Mouse (Mus musculus): ENCODE results near the gene Lipc. TPM values are rescaled to one million over a fixed set of nuclear protein-coding genes. Genes with fewer than 3 reads are reported as not detected.

Lipc gene
- total and polyA plus RNA-seq, 3 experiments: 0.14 to 0.25 TPM; not detected in 1

GRCm38 (mm10) chr9:70890736-70891135, 61.3 kb downstream of the Lipc start:
- intact Hi-C loops (cut with DNase I): loop anchor here (1.0 to 5.0 kb wide), 3 partner anchors 37 to 87 kb away; no protein-coding TSS in a partner anchor
- 77% methylated on average over 7 of the region's 7 CpGs for WGBS
- Histone ChIP-seq H3K36me3 (ENCODE audit: control insufficient read depth, insufficient read depth, low read length) (no peaks in the 10 kb centered on the region), H3K9ac (ENCODE audit: low read depth, low read length) (no peak overlapping the region), H3K4me3 (no peak overlapping the region), H3K27ac (peak overlapping the region; percentile 1; the same call in 1 of the 2 replicates), H3K79me2 (replicated peaks; ENCODE audit: control insufficient read depth, insufficient read depth, low read length) (no peaks in the 10 kb centered on the region), H3K27me3 (ENCODE audit: control insufficient read depth, insufficient read depth, low read length) (no peaks in the 10 kb centered on the region), H3K4me1 (ENCODE audit: control insufficient read depth, insufficient read depth, low read length) (peaks cover 5% of the 10 kb centered on the region)
- TF ChIP-seq EP300 (IDR thresholded peaks at IDR 0.05; ENCODE audit: insufficient read depth, low read depth, low read length) (no peak), CTCF (IDR thresholded peaks at IDR 0.05) (no peak), POLR2A (IDR thresholded peaks at IDR 0.05; ENCODE audit: insufficient read depth, low read depth, low read length) (no peak)
- DNase-seq: no peak

GRCm38 (mm10) chr9:70888969-70889368, 63.1 kb downstream of the Lipc start:
- no peaks in the 10 kb centered on the region for H3K27me3 ChIP-seq (ENCODE audit: control insufficient read depth, insufficient read depth, low read length)
- H3K36me3 ChIP-seq (ENCODE audit: control insufficient read depth, insufficient read depth, low read length): no peaks in the 10 kb centered on the region
- no peak overlapping the region for H3K4me3 ChIP-seq
- H3K27ac ChIP-seq: no peak overlapping the region
- WGBS: 49% methylated on average over 4 of the region's 4 CpGs
- TF ChIP-seq CTCF (IDR thresholded peaks at IDR 0.05) (no peak), EP300 (IDR thresholded peaks at IDR 0.05; ENCODE audit: insufficient read depth, low read depth, low read length) (no peak), POLR2A (IDR thresholded peaks at IDR 0.05; ENCODE audit: insufficient read depth, low read depth, low read length) (no peak)
- peaks cover 5% of the 10 kb centered on the region for H3K4me1 ChIP-seq (ENCODE audit: control insufficient read depth, insufficient read depth, low read length)
- no peaks in the 10 kb centered on the region for H3K79me2 ChIP-seq (replicated peaks; ENCODE audit: control insufficient read depth, insufficient read depth, low read length)
- H3K9ac ChIP-seq (ENCODE audit: low read depth, low read length): no peak overlapping the region
- DNase-seq: no peak
- intact Hi-C loops (cut with DNase I): no loop called here

- WGBS: 94% methylated on average over 2 of the region's 2 CpGs
Measured at GRCm38 (mm10) chr9:70888556-70888955, 63.5 kb downstream of the Lipc start.

GRCm38 (mm10) chr9:70881982-70882381, 70.0 kb downstream of the Lipc start:
- Histone ChIP-seq H3K9ac (ENCODE audit: low read depth, low read length) (no peak overlapping the region), H3K27me3 (ENCODE audit: control insufficient read depth, insufficient read depth, low read length) (no peaks in the 10 kb centered on the region), H3K4me1 (ENCODE audit: control insufficient read depth, insufficient read depth, low read length) (peaks cover 1% of the 10 kb centered on the region; the same call in 1 of the 2 replicates), H3K36me3 (ENCODE audit: control insufficient read depth, insufficient read depth, low read length) (no peaks in the 10 kb centered on the region), H3K79me2 (replicated peaks; ENCODE audit: control insufficient read depth, insufficient read depth, low read length) (no peaks in the 10 kb centered on the region), H3K4me3 (no peak overlapping the region), H3K27ac (no peak overlapping the region)
- TF ChIP-seq EP300 (IDR thresholded peaks at IDR 0.05; ENCODE audit: insufficient read depth, low read depth, low read length): no peak
- no peak for TF ChIP-seq CTCF (IDR thresholded peaks at IDR 0.05)
- no peak for TF ChIP-seq POLR2A (IDR thresholded peaks at IDR 0.05; ENCODE audit: insufficient read depth, low read depth, low read length)
- intact Hi-C loops (cut with DNase I): no loop called here
- 21% methylated on average over 5 of the region's 5 CpGs for WGBS
- no peak for DNase-seq

More at GRCm38 (mm10) chr9:70888556-70888955, 63.5 kb downstream of the Lipc start:
- Histone ChIP-seq H3K36me3 (ENCODE audit: control insufficient read depth, insufficient read depth, low read length) (no peaks in the 10 kb centered on the region), H3K27ac (no peak overlapping the region), H3K79me2 (replicated peaks; ENCODE audit: control insufficient read depth, insufficient read depth, low read length) (no peaks in the 10 kb centered on the region), H3K27me3 (ENCODE audit: control insufficient read depth, insufficient read depth, low read length) (no peaks in the 10 kb centered on the region), H3K4me3 (no peak overlapping the region), H3K4me1 (ENCODE audit: control insufficient read depth, insufficient read depth, low read length) (peaks cover 5% of the 10 kb centered on the region), H3K9ac (ENCODE audit: low read depth, low read length) (no peak overlapping the region)
- TF ChIP-seq POLR2A (IDR thresholded peaks at IDR 0.05; ENCODE audit: insufficient read depth, low read depth, low read length): no peak
- TF ChIP-seq EP300 (IDR thresholded peaks at IDR 0.05; ENCODE audit: insufficient read depth, low read depth, low read length): no peak
- no peak for TF ChIP-seq CTCF (IDR thresholded peaks at IDR 0.05)
- no peak for DNase-seq
- intact Hi-C loops (cut with DNase I): no loop called here

GRCm38 (mm10) chr9:70878823-70879222, 73.2 kb downstream of the Lipc start:
- Histone ChIP-seq H3K79me2 (replicated peaks; ENCODE audit: control insufficient read depth, insufficient read depth, low read length) (no peaks in the 10 kb centered on the region), H3K4me3 (no peak overlapping the region), H3K36me3 (ENCODE audit: control insufficient read depth, insufficient read depth, low read length) (no peaks in the 10 kb centered on the region), H3K9ac (ENCODE audit: low read depth, low read length) (no peak overlapping the region), H3K27ac (no peak overlapping the region), H3K27me3 (ENCODE audit: control insufficient read depth, insufficient read depth, low read length) (no peaks in the 10 kb centered on the region), H3K4me1 (ENCODE audit: control insufficient read depth, insufficient read depth, low read length) (peaks cover 8% of the 10 kb centered on the region)
- intact Hi-C loops (cut with DNase I): loop anchor here (5.0 kb wide), 1 partner anchor 192 kb away; no protein-coding TSS in a partner anchor
- TF ChIP-seq POLR2A (IDR thresholded peaks at IDR 0.05; ENCODE audit: insufficient read depth, low read depth, low read length) (no peak), EP300 (IDR thresholded peaks at IDR 0.05; ENCODE audit: insufficient read depth, low read depth, low read length) (no peak), CTCF (IDR thresholded peaks at IDR 0.05) (no peak)
- no peak for DNase-seq

GRCm38 (mm10) chr9:70878157-70878556, 73.9 kb downstream of the Lipc start:
- H3K4me3 ChIP-seq: no peak overlapping the region
- no peak overlapping the region; the same call in 1 of the 2 replicates for H3K27ac ChIP-seq
- intact Hi-C loops (cut with DNase I): loop anchor here (5.0 kb wide), 1 partner anchor 191 kb away; no protein-coding TSS in a partner anchor
- no peaks in the 10 kb centered on the region for H3K79me2 ChIP-seq (replicated peaks; ENCODE audit: control insufficient read depth, insufficient read depth, low read length)
- H3K36me3 ChIP-seq (ENCODE audit: control insufficient read depth, insufficient read depth, low read length): no peaks in the 10 kb centered on the region
- H3K9ac ChIP-seq (ENCODE audit: low read depth, low read length): no peak overlapping the region
- no peaks in the 10 kb centered on the region for H3K27me3 ChIP-seq (ENCODE audit: control insufficient read depth, insufficient read depth, low read length)
- peak in 1 of 2 experiments; percentile 43 for DNase-seq
- TF ChIP-seq EP300 (IDR thresholded peaks at IDR 0.05; ENCODE audit: insufficient read depth, low read depth, low read length) (no peak), POLR2A (IDR thresholded peaks at IDR 0.05; ENCODE audit: insufficient read depth, low read depth, low read length) (no peak), CTCF (IDR thresholded peaks at IDR 0.05) (no peak)
- peaks cover 8% of the 10 kb centered on the region for H3K4me1 ChIP-seq (ENCODE audit: control insufficient read depth, insufficient read depth, low read length)
- WGBS: 72% methylated on average over 5 of the region's 5 CpGs
